Mouse (Mus musculus) cerebellum, adult 2 months (tissue): ENCODE measurements around the gene Lyrm4.

Experiments
- CTCF ChIP-seq: fragments of 200-500 bp; IDR thresholded peaks from 2 replicates; pipeline ENCODE4 v1.5.1; 2011; ENCODE audit warnings: low read depth, mild to moderate bottlenecking, control low read depth, low read length, moderate library complexity, borderline replicate concordance; ENCODE audit not compliant: insufficient read depth
- POLR2A ChIP-seq: fragments of 200-500 bp; IDR thresholded peaks from 2 replicates; pipeline ENCODE4 v1.6.1; 2011; ENCODE audit warnings: low read length, control low read depth, borderline replicate concordance; ENCODE audit not compliant: insufficient read depth

- TF ChIP-seq CTCF: no peak
- TF ChIP-seq POLR2A: no peak
These were observed 39.1 kb upstream of the Lyrm4 start for GRCm38 (mm10) chr13:36156340-36156931.
